ENCODE assay signal across 21 mouse cellular contexts in genomic region chr14:115804751-115805150, GRCm38 (mm10).
DNase-seq lines count a peak whose midpoint lies in the region; ATAC-seq and TF ChIP-seq lines count a peak whose summit lies in the region.
"Had no signal": no experiment of that assay in that cellular context is flagged by ENCODE, and none has a peak within 500 bp of the region (broad histone marks: within the 10 kb centered on the region; RNA-seq: fewer than 3 reads in every experiment).

No protein-coding gene starts in this region.

- no peaks in the 10 kb centered on the region for H3K36me3 ChIP-seq in embryonic facial prominence, embryonic 14.5 days (ENCODE audit: control insufficient read depth, insufficient read depth, low read length)
- H3K36me3 ChIP-seq in embryonic facial prominence, embryonic 10.5 days (replicated peaks) = no peaks in the 10 kb centered on the region
- no peaks in the 10 kb centered on the region for H3K36me3 ChIP-seq in hindbrain, embryonic 12.5 days
- no peaks in the 10 kb centered on the region for H3K36me3 ChIP-seq in hindbrain, embryonic 10.5 days
- H3K36me3 ChIP-seq in forebrain, postnatal 0 days (ENCODE audit: insufficient read depth) = no peaks in the 10 kb centered on the region
- H3K36me3 ChIP-seq: heart, embryonic 13.5 days; hindbrain, embryonic 15.5 days; liver, embryonic 15.5 days; midbrain, embryonic 10.5 days had no signal

- H3K9me3 ChIP-seq in embryonic facial prominence, embryonic 14.5 days (ENCODE audit: control insufficient read depth, low read length) = no peaks in the 10 kb centered on the region
- H3K9me3 ChIP-seq in embryonic facial prominence, embryonic 10.5 days = no peaks in the 10 kb centered on the region
- H3K9me3 ChIP-seq in hindbrain, embryonic 12.5 days (replicated peaks) = no peaks in the 10 kb centered on the region
- H3K9me3 ChIP-seq in hindbrain, embryonic 10.5 days = no peaks in the 10 kb centered on the region
- no peaks in the 10 kb centered on the region for H3K9me3 ChIP-seq in forebrain, postnatal 0 days (ENCODE audit: low read length)
- H3K9me3 ChIP-seq: heart, embryonic 13.5 days; hindbrain, embryonic 15.5 days; liver, embryonic 15.5 days; midbrain, embryonic 10.5 days had no signal

- WGBS in embryonic facial prominence, embryonic 14.5 days = 9% methylated on average over 2 of the region's 2 CpGs
- 29% methylated on average over 2 of the region's 2 CpGs for WGBS in embryonic facial prominence, embryonic 10.5 days
- 19% methylated on average over 2 of the region's 2 CpGs for WGBS in hindbrain, embryonic 12.5 days
- WGBS in hindbrain, embryonic 10.5 days = 36% methylated on average over 2 of the region's 2 CpGs
- WGBS in forebrain, postnatal 0 days = 9% methylated on average over 2 of the region's 2 CpGs

- H3K27ac ChIP-seq in embryonic facial prominence, embryonic 14.5 days (replicated peaks; ENCODE audit: low read depth, low read length) = no peak overlapping the region
- no peak overlapping the region for H3K27ac ChIP-seq in embryonic facial prominence, embryonic 10.5 days (replicated peaks)
- H3K27ac ChIP-seq in hindbrain, embryonic 12.5 days = no peak overlapping the region
- H3K27ac ChIP-seq in hindbrain, embryonic 10.5 days = no peak overlapping the region
- H3K27ac ChIP-seq in forebrain, postnatal 0 days (ENCODE audit: low read depth, low read length) = no peak overlapping the region
- H3K27ac ChIP-seq: hindbrain, embryonic 15.5 days; liver, embryonic 15.5 days; midbrain, embryonic 10.5 days had no signal

- DNase-seq in embryonic facial prominence, embryonic 14.5 days (ENCODE audit: low spot score) = peak; percentile 70
- DNase-seq in embryonic facial prominence, embryonic 10.5 days (ENCODE audit: low spot score) = no peak
- no peak for DNase-seq in hindbrain, embryonic 10.5 days (ENCODE audit: low spot score)
- DNase-seq in Muller cell, postnatal 12 days (ENCODE audit: inconsistent ontology term) = peak; percentile 92
- no peak for DNase-seq in forebrain, postnatal 0 days
- DNase-seq in thymus, postnatal 36 days = no peak
- DNase-seq in gastrocnemius, adult 8-10 months (ENCODE audit: low spot score in 2 of 2) = no peak
- DNase-seq: adrenal gland, postnatal 14 days; cerebellum, adult 2 months; kidney, adult 11 months; kidney, postnatal 36 days; lung, postnatal 36 days; spleen, adult 18-20 months; thymus, adult 18-20 months had no signal

- H3K4me3 ChIP-seq in embryonic facial prominence, embryonic 14.5 days (ENCODE audit: low read depth, low read length) = no peak overlapping the region
- H3K4me3 ChIP-seq in embryonic facial prominence, embryonic 10.5 days = no peak overlapping the region
- H3K4me3 ChIP-seq in hindbrain, embryonic 12.5 days = no peak overlapping the region
- H3K4me3 ChIP-seq in hindbrain, embryonic 10.5 days = no peak overlapping the region
- no peak overlapping the region for H3K4me3 ChIP-seq in forebrain, postnatal 0 days (ENCODE audit: low read depth, low read length)
- H3K4me3 ChIP-seq: heart, embryonic 13.5 days; hindbrain, embryonic 15.5 days; liver, embryonic 15.5 days; midbrain, embryonic 10.5 days had no signal

- no peak overlapping the region for H3K9ac ChIP-seq in embryonic facial prominence, embryonic 14.5 days (ENCODE audit: low read depth, low read length)
- H3K9ac ChIP-seq in hindbrain, embryonic 12.5 days = no peak overlapping the region
- no peak overlapping the region for H3K9ac ChIP-seq in forebrain, postnatal 0 days
- H3K9ac ChIP-seq: heart, embryonic 13.5 days; hindbrain, embryonic 15.5 days; liver, embryonic 15.5 days had no signal

- no peak; the same call in 1 of the 2 replicates for ATAC-seq in embryonic facial prominence, embryonic 14.5 days (ENCODE audit: low read depth)
- ATAC-seq in hindbrain, embryonic 12.5 days (ENCODE audit: low FRiP score) = peak; percentile 56; the same call in 1 of the 2 replicates
- peak; percentile 27; the same call in 1 of the 2 replicates for ATAC-seq in forebrain, postnatal 0 days
- ATAC-seq: activated CD4-positive, CD25-positive, alpha-beta regulatory T cell, adult 4 months had no signal

- TF ChIP-seq CTCF in forebrain, postnatal 0 days (IDR thresholded peaks at IDR 0.05; ENCODE audit: low read depth) = no peak

- no peaks in the 10 kb centered on the region for H3K27me3 ChIP-seq in embryonic facial prominence, embryonic 14.5 days (replicated peaks; ENCODE audit: control insufficient read depth, insufficient read depth, low read length)
- no peaks in the 10 kb centered on the region for H3K27me3 ChIP-seq in embryonic facial prominence, embryonic 10.5 days (replicated peaks; ENCODE audit: low read depth, poor library complexity, severe bottlenecking)
- no peaks in the 10 kb centered on the region for H3K27me3 ChIP-seq in hindbrain, embryonic 12.5 days
- H3K27me3 ChIP-seq in hindbrain, embryonic 10.5 days (ENCODE audit: insufficient read depth, poor library complexity, severe bottlenecking) = no peaks in the 10 kb centered on the region
- H3K27me3 ChIP-seq in forebrain, postnatal 0 days (ENCODE audit: insufficient read depth, low read length) = no peaks in the 10 kb centered on the region
- H3K27me3 ChIP-seq: CH12.LX; heart, embryonic 13.5 days; hindbrain, embryonic 15.5 days; liver, embryonic 15.5 days had no signal

- H3K4me2 ChIP-seq in embryonic facial prominence, embryonic 14.5 days (ENCODE audit: low read depth, low read length) = no peak overlapping the region
- no peak overlapping the region for H3K4me2 ChIP-seq in hindbrain, embryonic 12.5 days (replicated peaks)
- H3K4me2 ChIP-seq in forebrain, postnatal 0 days (ENCODE audit: low read depth) = no peak overlapping the region
- H3K4me2 ChIP-seq: heart, embryonic 13.5 days; hindbrain, embryonic 15.5 days; liver, embryonic 15.5 days had no signal

- H3K4me1 ChIP-seq in embryonic facial prominence, embryonic 14.5 days (ENCODE audit: control insufficient read depth, insufficient read depth, low read length) = no peaks in the 10 kb centered on the region
- H3K4me1 ChIP-seq in embryonic facial prominence, embryonic 10.5 days = no peaks in the 10 kb centered on the region
- no peaks in the 10 kb centered on the region for H3K4me1 ChIP-seq in hindbrain, embryonic 12.5 days
- peaks cover 11% of the 10 kb centered on the region; the same call in 1 of the 2 replicates for H3K4me1 ChIP-seq in hindbrain, embryonic 10.5 days (replicated peaks)
- no peaks in the 10 kb centered on the region for H3K4me1 ChIP-seq in forebrain, postnatal 0 days (ENCODE audit: insufficient read depth)
- H3K4me1 ChIP-seq: hindbrain, embryonic 15.5 days; liver, embryonic 15.5 days had no signal

Comparison
In these comparisons a context has a peak if more than half of its experiments do, and no peak if none do; other contexts are left out.
1. DNase-seq: peak in embryonic facial prominence, embryonic 14.5 days (single experiment) and Muller cell, postnatal 12 days (single experiment); none in embryonic facial prominence, embryonic 10.5 days (single experiment), hindbrain, embryonic 10.5 days (single experiment), forebrain, postnatal 0 days (single experiment), thymus, postnatal 36 days (0 of 2) and gastrocnemius, adult 8-10 months (0 of 2).